Mouse (Mus musculus) retina, postnatal 7 days (tissue): ENCODE measurements at regions not wholly inside any gene's neighbourhood (a gene's known extent, or its start where the extent isn't known, plus 50 kb on each side); places are given as distances from the start of the nearest gene placed in this dataset.
A peak's percentile ranks its signal among the peaks of the same experiment; 100 is the strongest.

Source experiments
- DNase-seq: peaks from one replicate; pipeline ENCODE4 v3.0.0-alpha.2; 2012; ENCODE audit warnings: low read depth, low spot score

DNA sequence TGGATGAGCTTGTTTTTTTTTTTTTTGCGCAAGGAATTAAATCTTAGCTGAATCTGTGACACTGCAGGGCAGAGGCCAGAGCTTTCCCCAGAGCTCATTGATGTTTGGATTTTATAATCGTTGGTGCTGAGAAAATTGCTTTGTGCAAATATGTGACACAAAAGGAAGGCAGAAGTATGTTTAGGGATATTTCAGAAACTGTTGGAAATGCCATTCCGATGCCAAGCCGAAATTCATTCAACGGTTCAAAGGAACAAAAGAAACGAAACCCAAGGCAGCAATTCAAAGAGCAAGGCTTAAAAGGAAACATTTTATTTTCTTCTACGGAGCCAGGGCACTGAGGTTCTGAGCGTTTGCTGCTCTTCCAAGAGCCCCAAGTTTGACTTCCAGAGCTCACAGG is 302.2 kb downstream of the 1500009L16Rik start:
- DNase-seq: no peak

DNA sequence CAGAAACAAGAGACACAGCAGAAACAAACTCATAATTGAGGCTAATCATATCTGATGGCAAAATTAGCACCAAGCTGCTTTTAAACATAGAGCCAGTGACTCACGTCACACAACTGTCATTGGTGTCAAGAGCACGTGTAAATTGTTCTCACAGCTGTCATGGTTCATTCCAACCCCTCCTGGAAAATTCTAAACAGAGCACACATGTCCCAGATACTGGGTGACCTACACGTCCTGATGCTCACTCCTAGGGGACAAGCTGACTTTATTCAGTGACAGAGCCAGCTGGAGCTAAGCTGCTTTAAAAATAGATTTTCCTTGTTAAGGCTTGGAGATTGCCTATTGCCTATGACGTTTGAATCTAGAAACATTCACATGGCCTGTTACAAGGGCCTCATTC is 304.1 kb downstream of the 1500009L16Rik start:
- DNase-seq: no peak

DNA sequence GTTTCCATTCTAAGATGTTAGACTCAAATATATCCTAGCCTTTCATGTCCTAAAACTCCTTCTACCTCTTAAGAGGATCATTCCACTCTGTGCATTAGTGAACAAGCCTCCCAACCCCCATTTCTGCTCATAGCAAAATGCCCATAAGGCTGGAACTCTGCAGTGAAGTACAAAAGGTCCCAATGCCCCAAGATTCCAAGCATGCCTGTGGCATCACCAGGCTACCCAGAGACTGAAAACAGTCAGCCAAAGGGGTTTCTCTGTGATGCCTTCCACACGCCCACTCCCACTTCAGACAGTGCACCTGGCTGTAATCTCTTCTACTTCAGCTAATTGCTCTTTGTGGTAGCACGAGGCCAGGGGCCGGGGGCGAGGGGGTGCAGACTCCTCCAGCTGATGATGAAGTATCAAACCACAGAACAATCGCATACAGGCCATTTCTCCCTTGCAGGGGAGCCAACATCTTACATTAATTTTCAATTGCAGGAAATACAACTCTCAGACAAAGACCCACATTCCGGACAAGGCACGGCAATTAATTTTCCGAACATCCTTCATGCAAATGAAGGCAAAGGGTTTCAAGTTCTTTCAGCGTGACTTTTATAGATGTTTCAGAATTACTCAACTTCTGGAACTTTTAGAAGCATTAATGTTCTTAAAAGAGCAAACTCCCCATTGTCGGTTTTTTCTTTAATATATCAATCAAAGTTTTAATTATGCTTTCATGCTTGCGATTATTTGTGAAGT is 313.6 kb downstream of the 1500009L16Rik start:
- no peak for DNase-seq

DNA sequence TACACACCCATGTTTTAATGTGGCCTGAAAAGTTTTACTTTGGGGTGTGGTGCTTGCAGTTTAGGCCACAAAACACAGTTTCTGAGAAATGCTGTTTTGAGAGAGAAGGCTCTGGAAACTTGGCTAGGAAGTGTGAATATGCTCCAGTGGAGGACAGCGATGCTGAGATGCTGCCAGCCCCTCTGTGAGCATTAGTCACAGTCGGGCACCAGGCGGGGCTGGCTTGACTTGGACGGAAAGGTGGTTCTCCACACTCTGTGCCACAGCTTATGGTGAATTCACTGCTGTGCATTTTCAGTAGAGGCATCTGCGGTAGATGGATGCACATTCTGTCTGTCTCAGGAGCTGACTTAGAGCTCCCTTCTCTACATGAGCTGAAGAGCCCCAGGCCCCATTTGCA is 326.0 kb downstream of the 1500009L16Rik start:
- DNase-seq: no peak

DNA sequence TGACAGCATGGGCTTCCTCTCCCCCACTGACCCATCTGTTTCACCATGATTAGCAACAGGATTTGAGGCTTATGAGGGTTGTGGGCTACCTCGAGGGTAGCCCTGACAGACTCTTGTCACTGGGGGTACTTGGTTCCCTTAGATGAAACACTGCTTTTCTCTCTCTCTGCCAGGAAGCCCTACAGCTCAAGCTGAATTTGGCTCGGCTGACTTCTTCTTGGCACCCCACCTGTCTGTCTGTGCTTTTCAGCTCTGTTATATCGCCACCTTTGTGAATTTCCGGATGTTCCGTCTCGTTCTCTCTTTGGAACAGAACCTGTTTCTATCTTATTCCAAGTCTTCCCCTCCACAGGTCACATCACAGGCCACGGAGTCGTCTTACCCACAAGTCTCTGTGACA is 330.0 kb downstream of the 1500009L16Rik start:
- DNase-seq: no peak

DNA sequence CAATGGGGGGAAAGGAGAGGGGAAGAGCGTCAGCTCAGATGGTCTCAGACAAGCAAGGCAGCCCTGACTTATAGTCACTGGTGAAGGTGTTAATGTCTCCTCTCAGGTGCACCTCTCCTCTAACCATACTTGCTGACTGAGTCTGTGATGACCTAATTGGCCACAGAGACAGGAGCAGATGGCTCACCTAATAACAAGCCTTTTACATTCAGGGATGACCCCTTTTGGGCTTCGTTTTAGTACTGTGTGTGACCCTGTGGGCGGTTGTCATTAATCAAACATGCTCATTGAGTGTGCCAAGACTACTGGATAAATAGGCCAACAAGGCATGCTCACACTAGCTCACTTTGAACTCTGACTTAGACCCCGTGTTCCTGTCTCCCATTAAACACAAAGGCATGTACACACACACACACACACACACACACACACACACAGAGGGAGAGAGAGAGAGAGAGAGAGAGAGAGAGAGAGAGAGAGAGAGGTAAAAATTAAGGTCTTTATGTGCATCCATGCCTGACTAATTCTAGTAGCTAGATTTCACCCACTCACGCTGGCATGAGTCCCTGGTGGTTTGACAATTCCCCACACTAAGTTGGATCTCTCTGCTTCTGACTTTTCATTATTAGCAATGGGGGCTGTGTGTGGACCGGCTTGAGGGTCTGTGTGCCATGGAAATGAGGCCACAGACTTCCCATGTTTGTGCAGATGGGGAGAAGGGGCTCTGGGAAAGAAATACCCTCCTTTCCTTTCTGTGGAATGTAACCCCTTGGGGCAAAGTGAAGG is 332.1 kb downstream of the 1500009L16Rik start:
- no peak for DNase-seq

DNA sequence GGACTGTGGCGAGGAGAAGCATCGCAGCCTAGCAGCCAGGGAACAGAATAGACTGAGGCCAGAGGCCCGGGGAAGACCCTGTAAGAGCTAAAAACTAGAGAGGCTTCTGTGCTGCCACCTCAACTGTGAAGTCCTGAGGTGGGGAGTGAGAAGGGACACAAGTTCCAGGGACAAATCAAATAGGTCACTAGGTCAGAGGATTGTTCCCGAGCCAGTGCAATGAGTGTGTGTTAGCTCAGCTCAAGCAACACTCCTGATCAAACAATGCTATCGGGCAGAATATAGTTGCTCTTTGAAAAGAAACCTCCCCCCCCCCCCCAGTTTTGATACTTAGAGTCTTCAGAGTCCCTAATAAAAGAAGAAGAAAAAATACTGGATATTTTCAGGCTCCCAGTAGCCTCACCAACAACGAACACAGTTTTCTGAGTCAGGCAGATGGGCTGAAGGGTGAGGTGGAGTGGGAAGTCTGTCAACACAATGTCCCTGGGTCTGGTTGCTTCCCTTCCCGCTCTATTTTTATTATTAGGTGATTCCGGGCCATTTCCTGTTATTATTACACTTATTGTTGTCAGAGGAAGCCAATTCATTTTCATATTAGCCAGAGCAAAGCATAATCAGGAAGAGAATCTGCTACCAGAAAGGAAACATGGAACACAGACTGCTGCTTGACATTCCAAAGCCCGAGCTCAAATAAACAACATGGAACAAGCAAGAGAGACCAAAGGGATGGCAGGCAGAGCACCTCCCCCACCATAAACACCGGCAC is 332.9 kb downstream of the 1500009L16Rik start:
- DNase-seq: no peak

DNA sequence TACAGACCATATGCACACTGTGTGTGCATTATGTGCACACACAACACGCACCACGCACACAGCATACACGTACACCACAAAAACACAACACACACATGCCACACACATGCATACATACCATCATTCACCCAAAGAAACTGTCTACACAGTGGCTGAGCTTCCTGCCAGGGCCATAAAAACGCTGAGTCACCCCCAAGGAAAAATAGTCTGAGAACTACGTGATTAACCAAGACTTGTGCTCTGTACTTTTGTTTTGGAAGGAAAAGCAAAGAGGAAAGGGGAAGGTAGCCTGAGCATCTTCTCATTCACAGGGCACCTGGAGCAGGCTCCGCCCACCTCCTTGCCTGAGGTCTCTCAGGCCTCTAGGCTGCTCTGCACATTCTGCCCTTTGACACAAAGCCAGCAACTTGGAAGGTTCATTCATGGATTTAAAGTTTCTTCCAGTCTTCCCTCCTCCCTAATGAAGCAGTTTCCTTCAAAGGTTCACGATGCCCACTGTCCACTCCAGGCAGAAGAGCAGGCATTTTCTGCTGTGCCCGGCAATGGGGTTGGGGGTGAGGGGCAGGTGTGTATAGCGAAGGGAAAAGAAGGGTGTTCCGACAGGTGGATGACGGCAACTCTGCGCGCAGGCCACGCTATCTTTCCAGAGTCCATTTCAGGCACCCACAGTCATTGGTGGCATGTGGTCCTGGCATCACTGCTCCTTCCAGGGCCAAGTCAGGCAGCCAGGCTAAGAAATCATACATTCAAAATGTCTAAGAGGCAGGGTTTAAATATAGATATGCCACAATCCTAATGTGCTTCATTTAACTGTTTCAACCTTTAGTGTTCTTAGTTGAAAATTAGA is 333.9 kb downstream of the 1500009L16Rik start:
- no peak for DNase-seq

DNA sequence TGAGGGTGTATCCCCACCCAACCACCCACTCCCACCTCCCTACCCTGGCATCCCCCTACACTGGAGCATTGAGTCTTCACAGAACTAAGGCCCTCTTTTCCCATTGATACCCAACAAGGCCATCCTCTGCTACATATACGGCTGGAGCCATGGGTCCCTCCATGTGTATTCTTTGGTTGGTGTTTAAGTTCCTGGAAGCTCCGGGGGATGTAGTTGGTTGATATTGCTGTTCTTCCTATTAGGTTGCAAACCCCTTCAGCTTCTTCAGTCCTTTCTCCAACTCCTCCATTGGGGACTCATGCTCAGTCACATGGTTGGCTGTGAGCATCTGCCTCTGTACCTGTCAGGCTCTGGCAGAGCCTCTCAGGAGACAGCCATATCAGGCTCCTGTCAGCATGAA is 335.6 kb downstream of the 1500009L16Rik start:
- DNase-seq: no peak

DNA sequence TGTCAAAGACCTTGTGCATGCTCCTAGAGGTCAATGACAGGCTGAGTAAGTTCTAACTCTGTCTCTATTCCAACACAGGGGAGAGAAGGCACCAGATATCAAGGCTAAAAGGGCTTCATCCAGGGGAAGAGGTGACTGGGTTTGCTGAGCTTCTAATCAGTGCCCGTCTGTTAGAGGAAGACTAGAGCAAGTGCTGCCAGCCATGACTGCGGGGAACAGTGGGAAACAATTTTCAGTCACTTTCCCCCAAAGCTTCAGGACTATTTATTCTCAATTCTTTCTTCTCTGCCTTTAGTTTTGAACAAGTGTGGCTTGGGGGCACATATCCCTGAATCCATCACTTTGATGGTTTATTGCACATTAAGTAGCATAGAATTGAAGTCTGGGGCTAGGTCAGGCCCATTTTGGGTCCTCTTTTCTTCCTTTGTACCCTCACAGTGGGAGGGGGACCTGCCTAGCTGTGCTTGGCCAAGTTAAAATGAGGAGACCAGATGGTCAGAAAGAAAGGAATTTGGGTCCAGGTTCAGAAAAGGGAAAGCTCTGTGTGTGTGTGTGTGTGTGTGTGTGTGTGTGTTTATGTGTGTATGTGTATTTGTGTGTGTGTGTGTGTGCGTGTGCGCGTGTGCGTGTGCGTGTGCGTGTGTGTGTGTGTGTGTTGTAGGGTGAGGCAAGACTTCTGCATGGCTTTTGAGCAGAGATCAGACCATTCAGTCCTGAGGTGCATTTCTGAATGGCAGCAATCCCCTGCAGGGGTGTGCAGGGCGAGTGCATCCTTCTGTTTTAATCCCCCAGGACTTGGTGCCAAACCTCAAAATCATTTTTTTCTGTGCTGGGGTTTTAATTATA is 337.2 kb downstream of the 1500009L16Rik start:
- DNase-seq: no peak

DNA sequence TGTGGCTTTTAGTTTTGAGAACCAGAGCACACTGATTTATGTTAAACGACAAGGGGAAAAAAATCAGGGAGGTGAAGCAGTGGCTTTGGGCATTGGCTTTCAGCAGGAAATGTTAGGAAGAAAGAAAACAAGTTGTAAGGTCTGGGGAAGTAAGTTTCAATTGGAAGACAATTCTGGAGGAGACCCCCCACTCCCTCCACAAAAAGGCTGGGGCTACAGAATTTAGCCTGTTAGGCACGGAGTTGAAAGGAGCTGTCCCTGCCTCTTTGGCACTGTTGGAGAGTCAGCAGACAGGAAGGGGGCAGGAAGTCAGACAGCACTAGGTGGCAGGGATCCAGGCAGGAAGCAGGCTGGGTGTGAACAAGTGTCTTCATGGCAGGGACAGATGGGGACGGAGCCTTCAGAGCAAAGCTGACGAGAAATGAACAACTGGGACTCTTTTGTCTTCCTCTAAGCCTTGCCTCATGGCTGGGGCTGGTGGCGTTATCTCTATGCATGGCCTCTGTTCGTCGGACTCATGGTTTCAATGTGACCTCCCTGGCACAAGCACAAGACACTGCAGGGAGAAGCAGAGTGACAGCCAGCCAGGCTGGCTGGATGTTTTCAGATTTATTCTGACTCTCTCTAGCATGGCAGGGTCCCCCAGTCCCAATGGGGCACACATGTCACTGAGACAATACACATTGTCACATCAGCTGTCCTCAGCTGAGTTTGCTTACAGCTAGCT is 338.0 kb downstream of the 1500009L16Rik start:
- peak; percentile 8 for DNase-seq

DNA sequence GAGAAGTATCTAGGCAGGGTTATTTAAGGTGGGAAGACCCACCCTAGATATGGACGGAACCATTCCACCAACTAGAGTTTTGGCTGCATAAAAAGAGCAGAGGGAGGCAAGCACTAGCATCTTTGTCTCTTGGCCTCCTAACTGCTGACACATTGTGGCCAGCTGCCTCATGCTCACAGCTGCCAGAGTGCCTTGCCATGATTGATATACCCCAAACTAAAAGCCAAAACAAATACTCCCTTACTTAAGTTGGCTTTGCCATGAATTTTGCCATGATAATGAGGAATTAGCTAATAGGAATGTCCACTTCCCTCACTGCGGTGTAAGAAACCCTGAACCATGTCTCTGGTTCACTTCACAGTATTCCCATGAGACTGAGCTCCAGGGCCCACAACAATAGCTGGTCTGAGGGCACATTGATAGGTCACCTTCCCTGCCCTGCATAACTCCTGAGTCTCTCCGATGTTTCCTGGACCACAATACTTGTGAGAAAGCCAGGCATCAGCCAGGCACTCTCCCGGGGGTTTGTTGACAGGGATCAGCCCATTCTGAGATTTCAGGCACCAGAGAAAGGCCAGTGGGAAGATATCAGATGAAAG is 344.5 kb downstream of the 1500009L16Rik start:
- no peak for DNase-seq

DNA sequence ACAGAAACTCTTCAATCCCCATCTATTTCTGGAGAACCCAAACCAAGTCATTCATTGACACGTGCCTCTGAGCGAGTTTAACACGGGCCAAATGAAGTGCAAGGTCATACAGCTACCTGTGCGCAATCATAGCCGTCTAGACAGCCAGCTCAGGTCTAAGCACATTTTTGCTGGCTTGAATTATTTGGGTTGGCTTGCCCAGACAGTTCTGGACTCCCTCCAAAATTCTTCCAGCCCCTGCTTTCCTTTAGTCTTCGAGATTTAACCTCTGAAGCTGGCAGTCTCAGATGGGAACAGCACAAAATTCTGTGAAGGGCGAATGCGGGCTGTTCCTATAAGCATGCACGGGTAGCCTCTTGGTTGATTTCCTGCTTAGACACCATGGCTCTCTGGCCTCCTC is 347.1 kb downstream of the 1500009L16Rik start:
- no peak for DNase-seq

DNA sequence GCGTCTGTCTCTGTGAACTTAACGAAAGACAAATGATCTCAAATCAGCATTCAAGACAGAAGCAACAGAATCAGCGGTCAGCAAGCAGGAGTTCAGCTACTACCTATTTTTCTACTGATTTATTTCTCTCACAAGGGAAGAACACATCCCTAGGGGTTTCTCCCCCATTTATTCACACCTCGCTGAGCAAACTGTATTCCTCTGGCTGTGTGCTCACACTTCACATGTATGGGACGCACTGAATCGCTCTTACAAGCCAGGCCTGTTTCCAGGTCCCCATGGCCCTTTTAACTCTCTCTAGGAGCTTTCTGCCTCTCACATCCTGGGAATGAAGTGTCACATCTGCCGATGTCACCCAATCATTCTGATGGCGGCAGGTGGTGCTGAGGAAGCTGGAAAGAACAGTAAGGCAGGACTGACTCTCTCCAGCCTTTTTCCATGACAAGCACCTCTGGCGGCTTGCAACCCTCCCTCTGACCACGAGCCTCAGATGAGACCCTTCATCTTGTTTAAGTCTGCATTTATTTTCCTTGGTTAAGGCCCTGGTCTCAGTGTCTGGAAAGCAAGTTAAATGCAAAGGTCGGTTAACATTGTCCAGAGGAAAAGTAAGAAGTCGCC is 350.3 kb downstream of the 1500009L16Rik start:
- no peak for DNase-seq

DNA sequence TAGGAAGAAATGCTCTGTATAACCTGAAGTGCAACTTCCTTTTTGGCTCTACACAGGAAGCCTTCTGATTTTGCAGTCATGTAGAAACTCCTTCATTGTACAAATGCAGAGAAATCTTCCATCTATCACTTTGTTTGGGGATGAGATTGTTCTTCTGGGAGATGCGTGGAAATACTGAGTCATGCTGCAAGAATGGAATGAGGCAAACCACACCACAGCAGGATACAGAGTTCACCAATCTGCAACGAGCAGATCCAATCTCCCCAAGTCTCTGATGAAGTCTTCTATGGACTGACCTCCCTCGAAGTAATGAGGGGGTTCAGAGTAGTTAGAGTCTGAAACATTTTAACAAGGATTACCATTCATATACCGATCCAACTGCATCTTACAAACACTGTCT is 352.9 kb downstream of the 1500009L16Rik start:
- DNase-seq: no peak

DNA sequence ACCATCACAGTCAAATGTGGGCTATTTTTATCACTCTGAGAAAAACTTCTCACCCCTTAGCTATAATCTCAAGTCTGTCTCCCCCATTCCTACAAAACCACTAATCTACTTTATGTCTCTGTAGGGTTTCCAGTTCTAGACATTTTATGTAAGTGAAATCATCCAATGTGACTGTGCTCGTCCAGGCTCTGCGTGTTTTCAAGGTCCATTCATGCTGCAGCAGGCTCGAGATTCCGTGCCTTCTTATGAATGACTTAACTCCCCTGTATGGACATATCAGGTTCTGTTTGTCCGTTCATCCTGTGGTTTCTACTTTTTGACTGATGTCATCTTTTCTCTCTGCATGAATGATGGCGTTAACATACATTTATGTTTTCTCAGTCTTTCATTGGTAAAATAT is 357.6 kb downstream of the 1500009L16Rik start:
- no peak for DNase-seq

DNA sequence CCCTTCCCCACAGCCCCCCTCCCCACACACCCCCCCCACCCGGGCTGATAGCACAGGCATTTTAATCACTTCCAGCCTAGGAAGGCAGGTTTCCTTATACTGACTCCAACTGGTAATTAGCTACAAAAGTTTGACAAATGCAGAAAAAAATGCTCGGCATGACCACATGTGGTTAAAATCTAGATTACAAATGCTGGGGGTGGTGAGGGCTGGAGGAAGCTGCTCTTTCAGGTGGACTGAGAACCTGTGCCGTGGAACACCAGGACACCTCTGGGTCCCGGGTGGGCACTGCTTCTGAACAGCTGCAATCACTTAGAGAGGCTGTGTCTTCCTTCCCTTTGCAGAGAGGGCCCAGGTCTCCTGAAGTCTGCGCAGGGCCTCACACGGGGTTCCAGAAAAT is 358.7 kb downstream of the Nuak1 start:
- no peak for DNase-seq

DNA sequence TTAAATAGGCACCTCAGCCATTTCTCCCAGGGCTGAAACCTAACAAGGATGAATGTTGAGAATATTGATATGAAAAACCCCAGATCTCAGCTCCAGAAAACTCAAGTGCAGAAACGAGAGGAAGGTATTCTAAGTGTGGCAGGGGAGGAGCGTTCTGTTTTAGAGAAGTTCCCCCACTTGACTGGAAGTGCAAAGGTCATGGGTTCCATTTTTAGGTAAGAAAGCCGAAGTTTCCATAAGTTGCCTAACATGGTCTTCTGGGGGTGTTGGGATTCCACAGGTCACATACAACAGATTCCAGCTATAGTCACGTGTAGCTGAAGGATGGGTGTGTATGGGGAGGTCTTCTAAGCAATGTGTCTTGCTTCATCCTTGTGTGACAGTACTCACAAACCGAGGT is 352.9 kb downstream of the Nuak1 start:
- DNase-seq: no peak

DNA sequence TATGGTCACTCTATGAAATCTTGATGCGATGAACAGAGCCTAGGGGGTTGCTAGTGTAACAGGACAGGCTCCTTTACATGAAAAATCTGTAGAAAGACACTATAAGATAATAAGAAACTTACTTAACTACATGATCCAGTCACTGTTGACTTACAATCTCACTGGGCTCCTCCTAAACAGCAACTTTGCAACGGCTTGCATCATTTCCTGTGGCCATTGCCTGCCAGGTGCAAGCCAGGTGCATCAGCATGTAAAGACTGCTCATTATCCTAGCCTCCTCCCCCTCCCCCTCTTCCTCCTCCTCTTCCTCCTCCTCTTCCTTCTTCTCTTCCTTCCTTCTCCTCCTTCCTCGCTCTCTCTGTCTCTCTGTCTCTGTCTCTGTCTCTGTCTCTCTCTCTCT is 352.5 kb downstream of the Nuak1 start:
- no peak for DNase-seq
